Mouse (Mus musculus): ENCODE data around the gene Gm26602. TPM values are rescaled to one million over a fixed set of nuclear protein-coding genes. Genes with fewer than 3 reads are reported as not detected.

The Gm26602 gene
- polyA plus RNA-seq (2012; rRNA removed; ENCODE audit: low replicate concordance): not detected in 2 replicates

DNA sequence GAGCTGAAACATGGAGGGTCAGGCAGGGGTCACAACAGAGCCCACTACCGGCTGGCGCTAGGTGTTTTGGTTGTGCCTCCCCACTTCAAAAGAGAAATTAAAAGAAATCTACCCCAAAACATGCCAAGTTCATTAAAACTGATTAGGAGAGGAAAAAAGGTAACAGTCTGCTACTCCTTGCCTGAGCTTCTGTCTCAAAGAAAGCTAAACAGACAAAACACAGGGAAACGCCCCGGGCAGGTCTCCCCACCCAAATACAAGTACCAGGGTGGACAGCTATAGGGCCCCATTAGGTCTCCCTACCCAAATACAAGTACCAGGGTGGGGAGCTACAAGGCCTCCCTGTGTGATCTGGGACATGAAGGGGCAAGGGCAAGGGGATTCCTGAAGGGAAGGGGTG lies at the start of gene Gm26602:
Gene Gm26602 (plus strand): TSS at position 301 of the 400 bp plus-strand sequence.

DNA sequence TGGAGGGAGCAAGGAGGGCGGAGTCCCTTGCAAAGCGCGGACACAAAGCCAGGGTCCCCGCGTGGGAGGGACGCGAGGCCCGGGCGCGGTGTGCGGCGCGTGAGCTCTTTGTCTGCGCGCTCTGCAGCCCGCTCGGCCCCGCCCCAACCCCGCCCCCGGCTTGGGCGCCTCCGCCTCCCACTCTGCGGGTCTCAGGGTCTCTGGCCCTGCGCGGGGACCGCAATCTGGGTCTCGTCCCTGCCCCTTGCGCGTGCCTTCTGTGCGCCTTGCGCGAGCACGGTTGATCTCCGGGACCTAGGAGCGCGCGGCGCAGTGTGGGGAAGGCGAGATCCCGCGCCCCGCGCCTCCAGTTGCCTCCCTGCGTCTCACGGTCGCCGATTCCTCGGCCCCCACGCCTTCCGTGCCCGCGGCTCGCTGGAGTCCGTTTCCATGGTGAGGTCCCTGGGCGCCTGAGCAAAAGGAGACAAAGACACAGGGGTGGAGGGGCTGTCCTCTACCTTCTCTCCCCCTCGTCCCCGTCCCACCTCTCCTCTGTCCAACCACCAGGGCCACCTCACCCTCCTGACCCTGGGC lies 36.3 kb upstream of the Gm26602 start, which contains the start of the genes Prtn3 and Plppr3:
Gene Prtn3 (plus strand): TSS at position 187 of the 573 bp plus-strand sequence.
Gene Plppr3 (minus strand): TSS at position 345 of the 573 bp plus-strand sequence.

DNA sequence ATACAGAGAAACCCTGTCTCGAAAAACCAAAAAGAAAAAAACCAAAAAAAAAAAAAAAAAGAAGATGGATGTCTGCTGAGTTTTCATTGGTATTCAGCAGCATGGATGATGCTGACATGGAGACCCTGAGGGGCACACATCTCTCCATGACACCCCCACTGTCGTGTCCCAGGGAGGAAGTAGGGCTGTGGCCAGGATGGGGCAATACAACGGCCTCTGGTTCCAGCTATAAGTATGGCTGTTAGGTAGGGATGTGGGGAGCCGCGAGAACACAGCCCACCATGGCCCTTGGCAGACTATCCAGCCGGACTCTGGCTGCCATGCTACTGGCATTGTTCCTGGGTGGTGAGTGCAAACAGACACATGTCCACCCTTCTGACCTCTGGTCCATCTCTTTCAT lies 24.6 kb upstream of the Gm26602 start, which contains the start of gene Elane:
Gene Elane (plus strand): TSS at position 194 of the 400 bp plus-strand sequence.

DNA sequence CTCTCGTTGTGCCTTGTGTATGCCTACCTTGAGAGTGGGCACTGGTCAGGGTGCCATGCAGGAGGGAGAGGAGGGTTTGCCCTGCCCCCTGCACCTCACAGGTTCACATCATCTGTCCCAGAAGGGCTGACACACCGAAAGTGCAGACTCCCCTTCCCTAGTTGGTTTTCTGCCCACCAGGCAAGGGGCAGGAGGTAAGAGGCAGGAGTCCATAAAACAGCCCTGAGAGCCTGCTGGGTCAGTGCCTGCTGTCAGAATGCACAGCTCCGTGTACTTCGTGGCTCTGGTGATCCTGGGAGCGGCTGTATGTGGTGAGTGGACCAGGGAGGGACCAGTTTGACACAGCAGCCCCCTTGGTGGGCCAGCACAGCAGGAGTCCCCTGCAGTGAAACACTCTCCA lies 20.0 kb upstream of the Gm26602 start, which contains the start of gene Cfd:
Gene Cfd (plus strand): TSS at position 184 of the 400 bp plus-strand sequence.

DNA sequence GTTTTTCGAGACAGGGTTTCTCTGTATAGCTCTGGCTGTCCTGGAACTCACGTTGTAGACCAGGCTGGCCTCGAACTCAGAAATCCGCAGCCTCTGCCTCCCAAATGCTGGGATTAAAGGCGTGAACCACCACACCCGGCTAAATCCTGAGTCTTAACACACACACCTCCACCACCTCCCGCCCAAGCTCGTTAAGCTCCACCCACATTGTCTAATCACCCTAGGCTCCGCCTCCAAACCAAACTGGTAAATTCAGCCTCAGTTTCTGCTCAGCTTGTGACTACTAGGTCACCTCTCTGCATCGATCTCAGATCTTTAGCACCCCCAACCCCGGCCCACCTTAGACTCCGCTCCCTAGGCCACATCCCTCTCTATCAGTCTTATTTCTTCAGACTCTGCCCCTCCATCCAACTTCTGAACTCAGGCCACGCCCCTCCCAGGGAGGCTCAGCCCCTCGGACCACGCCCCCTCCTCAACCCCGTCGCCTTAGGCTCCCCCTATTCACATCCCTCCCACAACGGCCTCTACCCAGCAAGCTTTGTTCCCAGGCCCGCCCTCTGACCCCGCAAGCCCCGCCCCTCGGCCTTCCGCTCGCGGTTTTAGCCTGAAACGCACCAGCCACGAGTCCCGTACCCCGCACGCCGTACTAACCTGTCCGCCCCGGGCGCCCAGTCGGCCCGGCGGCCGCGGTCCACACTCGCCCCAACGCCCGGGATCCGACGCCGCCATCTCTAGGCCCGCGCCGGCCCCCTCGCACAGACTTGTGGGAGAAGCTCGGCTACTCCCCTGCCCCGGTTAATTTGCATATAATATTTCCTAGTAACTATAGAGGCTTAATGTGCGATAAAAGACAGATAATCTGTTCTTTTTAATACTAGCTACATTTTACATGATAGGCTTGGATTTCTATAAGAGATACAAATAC lies 2.2 kb upstream of the Gm26602 start, which contains the start of gene Med16:
Gene Med16 (minus strand): TSS at position 757 of the 925 bp plus-strand sequence.

DNA sequence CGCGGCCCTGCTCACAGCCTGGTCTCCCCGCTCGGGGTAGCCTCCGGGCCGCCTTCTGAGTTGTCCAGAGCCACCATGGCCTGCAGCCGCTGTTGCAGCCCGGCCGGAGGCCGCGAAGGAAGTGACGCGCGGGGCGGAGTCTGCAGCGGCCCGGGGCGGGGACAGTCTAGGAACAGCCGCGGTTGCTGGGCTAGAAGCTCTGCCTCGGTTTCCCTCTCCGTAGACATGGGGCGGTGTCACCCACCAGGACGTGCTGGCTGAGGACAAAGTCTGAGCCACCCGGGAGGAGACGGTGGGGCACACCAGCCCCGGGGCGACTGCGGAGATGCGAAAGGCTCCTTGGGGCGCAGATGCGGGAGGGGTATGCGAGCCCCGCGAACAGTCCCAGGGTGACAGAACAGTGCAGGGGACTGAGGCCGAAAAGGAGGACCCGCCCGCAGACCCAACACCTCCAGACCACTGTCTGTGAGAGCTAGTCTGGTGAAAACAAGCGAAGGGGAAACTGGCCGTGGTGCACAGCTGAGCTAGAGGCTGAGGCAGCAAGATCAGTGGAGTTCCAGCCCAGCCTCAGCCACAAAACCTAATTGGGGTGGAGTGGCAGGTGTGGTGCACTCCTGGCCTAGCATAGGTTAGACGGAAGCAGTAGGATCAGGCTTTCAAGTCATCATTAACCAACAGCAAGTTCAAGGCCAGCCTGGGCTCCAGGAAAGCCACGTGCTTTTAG lies 6.3 kb downstream of the Gm26602 start, which contains the start of gene Kiss1r:
Gene Kiss1r (plus strand): TSS at position 164 of the 724 bp plus-strand sequence.

DNA sequence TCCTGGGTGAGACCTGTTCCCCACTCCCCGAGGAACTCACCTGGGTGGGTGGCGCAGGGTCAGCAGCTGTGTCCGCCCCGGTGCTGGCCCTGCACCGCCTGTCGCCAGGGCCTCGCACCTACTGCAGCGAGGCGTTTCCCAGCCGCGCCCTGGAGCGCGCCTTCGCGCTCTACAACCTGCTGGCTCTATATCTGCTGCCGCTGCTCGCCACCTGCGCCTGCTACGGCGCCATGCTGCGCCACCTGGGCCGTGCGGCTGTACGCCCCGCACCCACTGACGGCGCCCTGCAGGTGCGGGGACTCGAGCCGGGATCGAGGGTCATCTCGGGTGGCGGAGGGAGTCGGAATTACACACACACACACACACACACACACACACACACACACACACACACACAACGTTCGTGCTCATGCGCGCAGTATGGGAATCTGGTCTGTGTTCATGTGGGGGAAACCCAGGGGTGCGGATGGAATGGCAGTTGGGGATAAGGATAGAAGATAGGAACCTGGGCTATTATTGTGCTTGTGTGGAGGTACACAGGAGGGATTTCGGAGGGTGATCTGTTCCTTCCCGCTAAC lies 10.4 kb downstream of the Gm26602 start, which contains the start of gene R3hdm4:
Gene R3hdm4 (minus strand): TSS at position 251 of the 578 bp plus-strand sequence.

DNA sequence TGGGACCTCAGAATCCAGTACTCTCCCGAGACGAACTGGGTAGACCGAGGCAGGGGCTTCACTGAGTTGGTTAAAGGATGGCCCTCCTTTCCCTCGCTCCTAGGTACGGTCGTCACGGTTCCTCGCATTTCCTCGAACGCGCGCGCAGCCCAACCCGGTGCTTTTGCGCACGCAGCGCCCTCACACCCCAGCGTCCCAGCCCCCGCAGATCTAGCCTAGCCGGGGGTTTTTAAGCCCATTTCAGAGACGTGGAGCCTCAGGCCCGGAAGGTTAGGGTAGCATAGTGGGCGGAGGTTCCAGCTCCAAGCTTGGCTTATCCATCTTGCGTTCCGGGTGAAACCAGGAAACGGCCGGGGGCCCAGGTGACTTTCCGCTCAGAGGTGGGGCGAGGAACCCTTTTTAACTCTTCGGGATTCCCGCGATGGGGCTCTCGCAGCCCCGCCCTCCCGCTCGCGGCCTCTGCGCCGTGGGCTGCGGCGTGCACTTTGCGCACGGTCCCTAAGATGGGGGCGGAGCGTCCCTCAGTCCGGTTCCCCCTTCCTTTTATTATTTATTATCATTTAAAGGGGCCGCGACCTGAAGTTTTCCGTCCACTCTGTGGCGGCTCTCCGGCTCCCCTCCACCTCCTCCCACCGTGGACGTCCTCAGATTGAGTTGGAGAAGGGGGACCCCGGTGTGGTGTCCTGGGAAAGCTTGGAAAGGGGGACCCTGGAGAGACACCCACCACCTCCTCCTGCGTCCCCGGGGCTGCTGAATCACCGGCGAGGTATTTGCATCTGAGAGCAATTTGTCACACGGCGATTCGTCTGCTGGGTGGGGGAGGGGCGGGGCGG lies 16.1 kb downstream of the Gm26602 start, which contains the start of gene Arid3a:
Gene Arid3a (plus strand): TSS at position 553 of the 833 bp plus-strand sequence.

DNA sequence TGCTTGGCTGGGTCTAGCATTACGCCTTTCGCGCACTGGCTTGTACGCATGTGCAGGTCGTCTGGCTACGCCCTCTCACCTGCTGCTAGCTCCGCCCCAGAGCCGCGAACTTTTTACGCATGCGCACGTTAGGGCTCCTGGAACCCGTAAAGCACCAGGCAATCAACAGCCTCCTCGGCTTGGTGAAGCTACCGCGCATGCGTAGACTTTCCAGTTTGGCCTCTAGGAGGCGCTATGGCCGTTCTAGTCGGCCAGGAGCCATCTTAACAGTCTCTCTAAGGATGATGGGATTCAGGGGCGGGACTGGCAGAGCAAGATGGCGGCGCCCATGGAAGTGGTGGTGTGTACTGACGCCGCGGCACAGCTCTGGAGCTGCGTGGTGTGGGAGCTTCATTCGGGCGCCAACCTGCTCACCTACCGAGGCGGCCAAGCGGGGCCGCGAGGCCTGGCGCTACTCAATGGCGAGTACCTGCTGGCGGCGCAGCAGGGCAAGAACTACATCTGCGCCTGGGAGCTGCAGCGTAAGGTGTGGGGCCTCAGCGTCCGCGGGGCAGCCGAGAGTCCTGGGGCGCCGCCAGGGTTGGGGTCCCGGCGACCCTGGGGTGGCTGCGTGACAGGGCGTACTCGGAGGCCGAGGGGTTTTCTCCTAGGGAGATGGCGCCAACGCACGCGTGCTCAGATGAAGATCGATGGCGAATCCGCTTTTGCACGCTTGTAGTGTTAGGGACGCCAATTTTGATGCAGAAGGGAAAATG lies 49.4 kb downstream of the Gm26602 start, which contains the start of gene Wdr18:
Gene Wdr18 (plus strand): TSS at position 306 of the 755 bp plus-strand sequence.

Other genes starting within 250 kb of the Gm26602 start
- gene Madcam1, start 246.3 kb upstream of the Gm26602 start, polyA plus RNA-seq (2012; rRNA removed; ENCODE audit: low replicate concordance): 0.35 and 0.63 TPM in 2 replicates
- gene Tpgs1, start 241.5 kb upstream of the Gm26602 start, polyA plus RNA-seq (2012; rRNA removed; ENCODE audit: low replicate concordance): 53.3 and 65.9 TPM in 2 replicates
- 199 and 244 TPM in 2 replicates for gene Cdc34, start 228.7 kb upstream of the Gm26602 start, polyA plus RNA-seq (2012; rRNA removed; ENCODE audit: low replicate concordance)
- 0.96 and 1.0 TPM in 2 replicates for gene Gzmm, start 221.8 kb upstream of the Gm26602 start, polyA plus RNA-seq (2012; rRNA removed; ENCODE audit: low replicate concordance)
- gene Bsg, start 206.4 kb upstream of the Gm26602 start, polyA plus RNA-seq (2012; rRNA removed; ENCODE audit: low replicate concordance): 629 and 760 TPM in 2 replicates
- 2.0 and 3.2 TPM in 2 replicates for gene Hcn2, start 194.2 kb upstream of the Gm26602 start, polyA plus RNA-seq (2012; rRNA removed; ENCODE audit: low replicate concordance)
- 53.4 and 66.9 TPM in 2 replicates for gene Polrmt, start 164.3 kb upstream of the Gm26602 start, polyA plus RNA-seq (2012; rRNA removed; ENCODE audit: low replicate concordance)
- gene Fgf22, start 155.8 kb upstream of the Gm26602 start, polyA plus RNA-seq (2012; rRNA removed; ENCODE audit: low replicate concordance): 0.26 TPM in 1 of 2 replicates, not detected in the other
- gene Rnf126, start 143.9 kb upstream of the Gm26602 start, polyA plus RNA-seq (2012; rRNA removed; ENCODE audit: low replicate concordance): 70.2 and 152 TPM in 2 replicates
- 48.7 and 48.9 TPM in 2 replicates for gene Fstl3, start 133.6 kb upstream of the Gm26602 start, polyA plus RNA-seq (2012; rRNA removed; ENCODE audit: low replicate concordance)
- 0.17 and 0.19 TPM in 2 replicates for gene Prss57, start 119.9 kb upstream of the Gm26602 start, polyA plus RNA-seq (2012; rRNA removed; ENCODE audit: low replicate concordance)
- gene Palm, start 117.3 kb upstream of the Gm26602 start, polyA plus RNA-seq (2012; rRNA removed; ENCODE audit: low replicate concordance): 79.5 and 127 TPM in 2 replicates
- gene Misp, start 89.9 kb upstream of the Gm26602 start, polyA plus RNA-seq (2012; rRNA removed; ENCODE audit: low replicate concordance): 0.53 and 9.3 TPM in 2 replicates
- gene Ptbp1, start 56.4 kb upstream of the Gm26602 start, polyA plus RNA-seq (2012; rRNA removed; ENCODE audit: low replicate concordance): 143 and 437 TPM in 2 replicates
- 9.6 and 15.2 TPM in 2 replicates for gene Prtn3, start 36.4 kb upstream of the Gm26602 start, polyA plus RNA-seq (2012; rRNA removed; ENCODE audit: low replicate concordance)
- gene Plppr3, start 36.2 kb upstream of the Gm26602 start, polyA plus RNA-seq (2012; rRNA removed; ENCODE audit: low replicate concordance): 32.9 and 40.1 TPM in 2 replicates
- gene Elane, start 24.6 kb upstream of the Gm26602 start, polyA plus RNA-seq (2012; rRNA removed; ENCODE audit: low replicate concordance): 1.6 and 3.3 TPM in 2 replicates
- gene Cfd, start 20.0 kb upstream of the Gm26602 start, polyA plus RNA-seq (2012; rRNA removed; ENCODE audit: low replicate concordance): 21,080 and 31,020 TPM in 2 replicates
- gene Med16, start 1.9 kb upstream of the Gm26602 start, polyA plus RNA-seq (2012; rRNA removed; ENCODE audit: low replicate concordance): 55.6 and 79.3 TPM in 2 replicates
- 9.9 and 10.5 TPM in 2 replicates for gene Kiss1r, start 6.1 kb downstream of the Gm26602 start, polyA plus RNA-seq (2012; rRNA removed; ENCODE audit: low replicate concordance)
- 145 and 176 TPM in 2 replicates for gene R3hdm4, start 10.4 kb downstream of the Gm26602 start, polyA plus RNA-seq (2012; rRNA removed; ENCODE audit: low replicate concordance)
- 3.0 and 9.3 TPM in 2 replicates for gene Arid3a, start 16.2 kb downstream of the Gm26602 start, polyA plus RNA-seq (2012; rRNA removed; ENCODE audit: low replicate concordance)
- gene Wdr18, start 49.3 kb downstream of the Gm26602 start, polyA plus RNA-seq (2012; rRNA removed; ENCODE audit: low replicate concordance): 46.4 and 57.2 TPM in 2 replicates
- 0.10 and 0.13 TPM in 2 replicates for gene Grin3b, start 59.9 kb downstream of the Gm26602 start, polyA plus RNA-seq (2012; rRNA removed; ENCODE audit: low replicate concordance)
- 273 and 278 TPM in 2 replicates for gene Tmem259, start 73.5 kb downstream of the Gm26602 start, polyA plus RNA-seq (2012; rRNA removed; ENCODE audit: low replicate concordance)
- gene Cnn2, start 77.7 kb downstream of the Gm26602 start, polyA plus RNA-seq (2012; rRNA removed; ENCODE audit: low replicate concordance): 63.8 and 191 TPM in 2 replicates
- 15.1 and 17.4 TPM in 2 replicates for gene Abca7, start 85.6 kb downstream of the Gm26602 start, polyA plus RNA-seq (2012; rRNA removed; ENCODE audit: low replicate concordance)
- gene Arhgap45, start 105.8 kb downstream of the Gm26602 start, polyA plus RNA-seq (2012; rRNA removed; ENCODE audit: low replicate concordance): 32.7 and 52.3 TPM in 2 replicates
- 154 and 220 TPM in 2 replicates for gene Polr2e, start 128.9 kb downstream of the Gm26602 start, polyA plus RNA-seq (2012; rRNA removed; ENCODE audit: low replicate concordance)
- 955 and 2,154 TPM in 2 replicates for gene Gpx4, start 136.3 kb downstream of the Gm26602 start, polyA plus RNA-seq (2012; rRNA removed; ENCODE audit: low replicate concordance)
- gene Sbno2, start 194.7 kb downstream of the Gm26602 start, polyA plus RNA-seq (2012; rRNA removed; ENCODE audit: low replicate concordance): 43.1 and 60.1 TPM in 2 replicates
- gene Stk11, start 204.9 kb downstream of the Gm26602 start, polyA plus RNA-seq (2012; rRNA removed; ENCODE audit: low replicate concordance): 146 and 147 TPM in 2 replicates
- 840 and 867 TPM in 2 replicates for gene Atp5d, start 227.8 kb downstream of the Gm26602 start, polyA plus RNA-seq (2012; rRNA removed; ENCODE audit: low replicate concordance)
- gene Cbarp, start 230.0 kb downstream of the Gm26602 start, polyA plus RNA-seq (2012; rRNA removed; ENCODE audit: low replicate concordance): 4.6 and 24.2 TPM in 2 replicates
- gene Midn, start 237.4 kb downstream of the Gm26602 start, polyA plus RNA-seq (2012; rRNA removed; ENCODE audit: low replicate concordance): 26.8 and 79.7 TPM in 2 replicates